Mouse (Mus musculus): Measurements from ENCODE around the gene Nfkbid. TPM values are rescaled to one million over a fixed set of nuclear protein-coding genes. Genes with fewer than 3 reads are reported as not detected.

Nfkbid gene
- polyA plus RNA-seq, 1 experiment from 2014 or later, result 0.96 TPM

- 3% methylated on average over 10 of the region's 10 CpGs for WGBS
Observed at GRCm38 (mm10) chr7:30434238-30434637, 12.7 kb downstream of the Nfkbid start.

DNA sequence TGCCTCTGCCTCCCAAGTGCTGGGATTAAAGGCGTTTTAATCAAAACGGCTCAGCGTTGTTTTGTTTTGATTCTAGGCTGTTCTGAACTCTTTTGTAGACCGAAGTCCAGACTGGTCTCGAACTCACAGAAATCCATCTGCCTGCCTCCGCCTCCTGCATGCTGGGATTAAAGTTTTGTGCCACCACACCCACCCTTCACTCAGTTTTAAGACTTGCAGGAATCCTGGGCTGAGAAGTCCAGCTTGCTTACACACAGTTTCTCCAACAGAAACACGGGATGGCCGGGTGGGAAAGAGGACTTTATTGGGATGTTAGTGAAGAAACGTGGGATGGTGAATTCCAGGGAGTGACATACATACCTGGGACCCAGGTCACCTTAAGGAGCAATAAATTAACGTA lies 13.2 kb downstream of the Nfkbid start:
- H3K4me2 ChIP-seq (ENCODE audit: low read depth, severe bottlenecking), result no peak overlapping the region
- no peak overlapping the region for H3K9ac ChIP-seq (ENCODE audit: low read length)
- H3K4me1 ChIP-seq (ENCODE audit: control insufficient read depth, insufficient read depth, low read length), result no peaks in the 10 kb centered on the region
- H3K27me3 ChIP-seq (ENCODE audit: control insufficient read depth, insufficient read depth, low read length), result peaks cover 16% of the 10 kb centered on the region
- H3K9me3 ChIP-seq (ENCODE audit: control insufficient read depth, low read length), result no peaks in the 10 kb centered on the region
- ATAC-seq (ENCODE audit: insufficient number of reproducible peaks, low FRiP score, low TSS enrichment, low read depth) (no peak), DNase-seq (ENCODE audit: low spot score) (no peak)
- H3K36me3 ChIP-seq (ENCODE audit: control insufficient read depth, insufficient read depth, low read length), result no peaks in the 10 kb centered on the region; the same call in 1 of the 2 replicates
- H3K4me3 ChIP-seq (ENCODE audit: low read depth, low read length), result no peak overlapping the region
- WGBS, result 63% methylated on average over 10 of the region's 10 CpGs
- no peak overlapping the region for H3K27ac ChIP-seq (replicated peaks; ENCODE audit: low read depth, low read length)

More at GRCm38 (mm10) chr7:30434238-30434637, 12.7 kb downstream of the Nfkbid start:
- DNase-seq (ENCODE audit: low spot score), result peak; percentile 80
- H3K4me1 ChIP-seq (ENCODE audit: control insufficient read depth, insufficient read depth, low read length), result no peaks in the 10 kb centered on the region
- no peak overlapping the region for H3K27ac ChIP-seq (replicated peaks; ENCODE audit: low read depth, low read length)
- H3K9ac ChIP-seq (ENCODE audit: low read length), result no peak overlapping the region
- no peak overlapping the region for H3K4me2 ChIP-seq (ENCODE audit: low read depth, severe bottlenecking)
- ATAC-seq (ENCODE audit: insufficient number of reproducible peaks, low FRiP score, low TSS enrichment, low read depth), result no peak
- H3K9me3 ChIP-seq (ENCODE audit: control insufficient read depth, low read length), result no peaks in the 10 kb centered on the region
- H3K36me3 ChIP-seq (ENCODE audit: control insufficient read depth, insufficient read depth, low read length), result no peaks in the 10 kb centered on the region; the same call in 1 of the 2 replicates
- H3K27me3 ChIP-seq (ENCODE audit: control insufficient read depth, insufficient read depth, low read length), result peaks cover 13% of the 10 kb centered on the region
- no peak overlapping the region for H3K4me3 ChIP-seq (ENCODE audit: low read depth, low read length)

DNA sequence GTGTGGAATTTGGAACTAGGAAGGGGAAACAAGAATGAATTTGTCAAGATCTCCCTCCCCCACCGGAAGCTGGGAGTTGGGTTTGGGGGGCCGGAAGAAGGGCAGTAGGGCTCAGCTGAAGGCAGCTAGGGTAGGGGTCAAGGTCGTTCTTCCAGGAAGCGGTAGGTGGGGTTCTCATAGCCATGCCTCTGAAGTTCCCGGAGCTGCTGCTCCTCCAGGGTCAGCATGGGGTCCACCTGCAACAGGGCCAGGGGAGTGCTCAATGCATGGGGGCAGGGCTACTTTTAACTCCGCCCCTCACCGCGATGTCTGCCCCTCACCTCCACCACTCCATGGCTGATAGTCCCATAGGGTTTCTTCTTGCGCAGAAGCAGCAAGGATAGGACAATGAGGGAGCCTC lies 13.6 kb downstream of the Nfkbid start:
- 38% methylated on average over 9 of the region's 9 CpGs for WGBS

GRCm38 (mm10) chr7:30436879-30437278 lies 15.3 kb downstream of the Nfkbid start:
- H3K4me3 ChIP-seq (ENCODE audit: low read depth, low read length), result no peak overlapping the region
- no peak for ATAC-seq (ENCODE audit: insufficient number of reproducible peaks, low FRiP score, low TSS enrichment, low read depth)

More for the DNA sequence above, 13.6 kb downstream of the Nfkbid start:
- peaks cover 19% of the 10 kb centered on the region for H3K27me3 ChIP-seq (ENCODE audit: control insufficient read depth, insufficient read depth, low read length)
- no peak overlapping the region for H3K4me3 ChIP-seq (ENCODE audit: low read depth, low read length)
- H3K4me1 ChIP-seq (ENCODE audit: control insufficient read depth, insufficient read depth, low read length), result no peaks in the 10 kb centered on the region
- no peak overlapping the region for H3K27ac ChIP-seq (replicated peaks; ENCODE audit: low read depth, low read length)
- DNase-seq (ENCODE audit: low spot score) (no peak), ATAC-seq (ENCODE audit: insufficient number of reproducible peaks, low FRiP score, low TSS enrichment, low read depth) (no peak)
- no peak overlapping the region for H3K4me2 ChIP-seq (ENCODE audit: low read depth, severe bottlenecking)
- H3K9me3 ChIP-seq (ENCODE audit: control insufficient read depth, low read length), result no peaks in the 10 kb centered on the region
- H3K36me3 ChIP-seq (ENCODE audit: control insufficient read depth, insufficient read depth, low read length), result no peaks in the 10 kb centered on the region; the same call in 1 of the 2 replicates
- H3K9ac ChIP-seq (ENCODE audit: low read length), result no peak overlapping the region

GRCm38 (mm10) chr7:30439734-30440133 lies 18.2 kb downstream of the Nfkbid start:
- no peak overlapping the region for H3K27ac ChIP-seq (replicated peaks; ENCODE audit: low read depth, low read length)
- H3K27me3 ChIP-seq (ENCODE audit: control insufficient read depth, insufficient read depth, low read length), result peaks cover 32% of the 10 kb centered on the region
- no peak overlapping the region for H3K4me3 ChIP-seq (ENCODE audit: low read depth, low read length)
- ATAC-seq (ENCODE audit: insufficient number of reproducible peaks, low FRiP score, low TSS enrichment, low read depth) (no peak), DNase-seq (ENCODE audit: low spot score) (no peak)
- no peak overlapping the region for H3K4me2 ChIP-seq (ENCODE audit: low read depth, severe bottlenecking)
- H3K4me1 ChIP-seq (ENCODE audit: control insufficient read depth, insufficient read depth, low read length), result peaks cover 7% of the 10 kb centered on the region; the same call in 1 of the 2 replicates
- H3K36me3 ChIP-seq (ENCODE audit: control insufficient read depth, insufficient read depth, low read length), result no peaks in the 10 kb centered on the region; the same call in 1 of the 2 replicates
- no peaks in the 10 kb centered on the region for H3K9me3 ChIP-seq (ENCODE audit: control insufficient read depth, low read length)
- 72% methylated on average over 13 of the region's 13 CpGs for WGBS
- no peak overlapping the region for H3K9ac ChIP-seq (ENCODE audit: low read length)

More at GRCm38 (mm10) chr7:30436879-30437278, 15.3 kb downstream of the Nfkbid start:
- no peaks in the 10 kb centered on the region for H3K4me1 ChIP-seq (ENCODE audit: control insufficient read depth, insufficient read depth, low read length)
- H3K27ac ChIP-seq (replicated peaks; ENCODE audit: low read depth, low read length), result no peak overlapping the region
- H3K9me3 ChIP-seq (ENCODE audit: control insufficient read depth, low read length), result no peaks in the 10 kb centered on the region
- H3K9ac ChIP-seq (ENCODE audit: low read length), result no peak overlapping the region
- no peaks in the 10 kb centered on the region; the same call in 1 of the 2 replicates for H3K36me3 ChIP-seq (ENCODE audit: control insufficient read depth, insufficient read depth, low read length)
- H3K4me2 ChIP-seq (ENCODE audit: low read depth, severe bottlenecking), result no peak overlapping the region
- 16% methylated on average over 10 of the region's 10 CpGs for WGBS
- no peak for DNase-seq (ENCODE audit: low spot score)
- H3K27me3 ChIP-seq (ENCODE audit: control insufficient read depth, insufficient read depth, low read length), result peaks cover 19% of the 10 kb centered on the region

- H3K4me2 ChIP-seq (ENCODE audit: low read depth, severe bottlenecking), result no peak overlapping the region
- DNase-seq (ENCODE audit: low spot score) (peak; percentile 66), ATAC-seq (ENCODE audit: insufficient number of reproducible peaks, low FRiP score, low TSS enrichment, low read depth) (no peak)
- H3K9ac ChIP-seq (ENCODE audit: low read length), result no peak overlapping the region
- 29% methylated on average over 3 of the region's 5 CpGs for WGBS
- H3K9me3 ChIP-seq (ENCODE audit: control insufficient read depth, low read length), result no peaks in the 10 kb centered on the region
- peaks cover 8% of the 10 kb centered on the region; the same call in 1 of the 2 replicates for H3K4me1 ChIP-seq (ENCODE audit: control insufficient read depth, insufficient read depth, low read length)
- H3K27me3 ChIP-seq (ENCODE audit: control insufficient read depth, insufficient read depth, low read length), result peaks cover 30% of the 10 kb centered on the region
- H3K27ac ChIP-seq (replicated peaks; ENCODE audit: low read depth, low read length), result no peak overlapping the region
- no peak overlapping the region for H3K4me3 ChIP-seq (ENCODE audit: low read depth, low read length)
- H3K36me3 ChIP-seq (ENCODE audit: control insufficient read depth, insufficient read depth, low read length), result no peaks in the 10 kb centered on the region
Observed at GRCm38 (mm10) chr7:30440697-30441096, 19.2 kb downstream of the Nfkbid start.

DNA sequence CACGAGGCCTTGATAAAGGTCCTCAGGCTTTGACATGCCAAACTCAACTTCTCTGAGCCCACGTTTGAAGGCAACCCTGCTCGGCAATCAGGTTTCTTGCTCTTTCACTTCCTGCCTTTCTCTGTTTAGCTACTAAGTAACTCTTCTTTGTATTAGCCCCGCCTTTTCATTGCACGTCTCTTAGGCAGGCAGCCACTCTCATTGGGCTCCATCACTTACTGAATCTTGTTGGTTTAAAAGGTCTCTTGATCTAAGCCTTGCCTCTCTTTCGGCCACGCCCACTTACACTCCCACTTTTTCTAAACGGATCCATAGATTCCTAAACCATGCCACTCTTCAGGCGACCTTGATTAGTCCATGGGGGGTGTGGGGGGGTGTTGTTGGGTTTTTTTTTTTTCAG lies 22.2 kb downstream of the Nfkbid start:
- Histone ChIP-seq H3K27me3 (ENCODE audit: control insufficient read depth, insufficient read depth, low read length) (peaks cover 24% of the 10 kb centered on the region), H3K4me3 (ENCODE audit: low read depth, low read length) (no peak overlapping the region), H3K27ac (replicated peaks; ENCODE audit: low read depth, low read length) (no peak overlapping the region), H3K9me3 (ENCODE audit: control insufficient read depth, low read length) (no peaks in the 10 kb centered on the region), H3K4me1 (ENCODE audit: control insufficient read depth, insufficient read depth, low read length) (peaks cover 8% of the 10 kb centered on the region; the same call in 1 of the 2 replicates), H3K4me2 (ENCODE audit: low read depth, severe bottlenecking) (peak overlapping the region; percentile 77; the same call in 1 of the 2 replicates), H3K36me3 (ENCODE audit: control insufficient read depth, insufficient read depth, low read length) (no peaks in the 10 kb centered on the region), H3K9ac (ENCODE audit: low read length) (no peak overlapping the region)
- DNase-seq (ENCODE audit: low spot score) (no peak), ATAC-seq (ENCODE audit: insufficient number of reproducible peaks, low FRiP score, low TSS enrichment, low read depth) (no peak)
- 18% methylated on average over 9 of the region's 9 CpGs for WGBS

GRCm38 (mm10) chr7:30444154-30444970 lies 22.8 kb downstream of the Nfkbid start:
- Histone ChIP-seq H3K9ac (ENCODE audit: low read length) (peak overlapping the region; percentile 63; the same call in 1 of the 2 replicates), H3K4me1 (ENCODE audit: control insufficient read depth, insufficient read depth, low read length) (peaks cover 8% of the 10 kb centered on the region; the same call in 1 of the 2 replicates), H3K9me3 (ENCODE audit: control insufficient read depth, low read length) (no peaks in the 10 kb centered on the region), H3K4me3 (ENCODE audit: low read depth, low read length) (peak overlapping the region; percentile 58), H3K27me3 (ENCODE audit: control insufficient read depth, insufficient read depth, low read length) (peaks cover 24% of the 10 kb centered on the region), H3K4me2 (ENCODE audit: low read depth, severe bottlenecking) (peak overlapping the region; percentile 77), H3K36me3 (ENCODE audit: control insufficient read depth, insufficient read depth, low read length) (no peaks in the 10 kb centered on the region), H3K27ac (replicated peaks; ENCODE audit: low read depth, low read length) (no peak overlapping the region)
- 0 out of 2 replicates have a peak, but pooled peaks have one; percentile 31 for ATAC-seq (ENCODE audit: insufficient number of reproducible peaks, low FRiP score, low TSS enrichment, low read depth)
- peak; percentile 67 for DNase-seq (ENCODE audit: low spot score)
- 1% methylated on average over 37 of the region's 38 CpGs for whole genome bisulfite sequencing
